Mouse (Mus musculus) cortical plate, adult 2 months (tissue): Measurements from ENCODE around the gene Tcf15.

ENCODE experiments used
- CTCF ChIP-seq: fragments of 200-500 bp; IDR thresholded peaks from 2 replicates; pipeline ENCODE4 v1.5.1; 2011; ENCODE audit warnings: mild to moderate bottlenecking, control low read depth, low read length; ENCODE audit not compliant: insufficient read depth; ENCODE audit errors: extremely low read depth
- POLR2A ChIP-seq: fragments of 200-500 bp; IDR thresholded peaks from 2 replicates; pipeline ENCODE4 v1.6.1; 2011; ENCODE audit warnings: mild to moderate bottlenecking, low read length, control low read depth; ENCODE audit not compliant: insufficient read depth; ENCODE audit errors: extremely low read depth

- TF ChIP-seq POLR2A (no peak), CTCF (no peak)
Observed at GRCm38 (mm10) chr2:152106597-152106996, 36.8 kb upstream of the Tcf15 start.
